Mouse (Mus musculus): ENCODE results near the gene Ramp2. TPM values are rescaled to one million over a fixed set of nuclear protein-coding genes. Genes with fewer than 3 reads are reported as not detected.
A peak's percentile ranks its signal among the peaks of the same experiment; 100 is the strongest.

Gene Ramp2
- polyA plus RNA-seq, 1 experiment from 2014 or later = 166 TPM

DNA sequence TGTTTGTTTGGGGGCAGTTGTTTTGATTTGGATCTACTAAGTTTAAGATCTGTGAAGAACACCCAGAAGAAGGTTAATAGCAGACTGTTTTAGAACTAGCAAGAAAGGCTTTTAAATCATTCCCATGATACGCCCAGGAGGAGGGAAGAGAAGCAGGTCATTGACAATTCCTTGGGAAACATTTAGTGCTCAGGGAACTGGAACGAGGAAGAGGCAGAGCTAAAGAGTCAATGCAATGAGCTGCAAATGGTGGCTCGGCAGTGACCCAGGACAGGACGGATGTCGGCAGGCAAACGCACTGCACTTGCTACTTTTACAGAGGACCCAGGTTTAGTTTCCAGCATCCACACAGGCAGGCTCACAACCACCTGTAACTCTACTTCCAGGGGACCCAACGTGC lies 35.0 kb downstream of the Ramp2 start:
- no peak for DNase-seq (ENCODE audit: low spot score)
- H3K4me1 ChIP-seq = peaks cover 34% of the 10 kb centered on the region
- WGBS = 52% methylated on average over 7 of the region's 7 CpGs
- peaks cover 20% of the 10 kb centered on the region; the same call in 1 of the 2 replicates for H3K27me3 ChIP-seq (ENCODE audit: insufficient read depth, poor library complexity, severe bottlenecking)
- no peak overlapping the region for H3K4me3 ChIP-seq
- H3K9me3 ChIP-seq = no peaks in the 10 kb centered on the region
- H3K36me3 ChIP-seq = peaks cover 14% of the 10 kb centered on the region; the same call in 1 of the 2 replicates
- H3K27ac ChIP-seq = no peak overlapping the region

GRCm38 (mm10) chr11:101282896-101283295 lies 37.1 kb downstream of the Ramp2 start:
- no peak for DNase-seq (ENCODE audit: low spot score)
- Histone ChIP-seq H3K27me3 (ENCODE audit: insufficient read depth, poor library complexity, severe bottlenecking) (peaks cover 9% of the 10 kb centered on the region; the same call in 1 of the 2 replicates), H3K9me3 (no peaks in the 10 kb centered on the region), H3K27ac (no peak overlapping the region), H3K4me3 (no peak overlapping the region), H3K36me3 (peaks cover 19% of the 10 kb centered on the region), H3K4me1 (peaks cover 13% of the 10 kb centered on the region)
- 31% methylated on average over 5 of the region's 5 CpGs for WGBS

GRCm38 (mm10) chr11:101283805-101284204 lies 38.0 kb downstream of the Ramp2 start:
- Histone ChIP-seq H3K36me3 (peaks cover 25% of the 10 kb centered on the region), H3K27me3 (ENCODE audit: insufficient read depth, poor library complexity, severe bottlenecking) (peaks cover 9% of the 10 kb centered on the region; the same call in 1 of the 2 replicates), H3K9me3 (no peaks in the 10 kb centered on the region), H3K27ac (no peak overlapping the region), H3K4me3 (no peak overlapping the region), H3K4me1 (peaks cover 7% of the 10 kb centered on the region)
- DNase-seq (ENCODE audit: low spot score) = no peak
- 60% methylated on average over 4 of the region's 4 CpGs for WGBS

DNA sequence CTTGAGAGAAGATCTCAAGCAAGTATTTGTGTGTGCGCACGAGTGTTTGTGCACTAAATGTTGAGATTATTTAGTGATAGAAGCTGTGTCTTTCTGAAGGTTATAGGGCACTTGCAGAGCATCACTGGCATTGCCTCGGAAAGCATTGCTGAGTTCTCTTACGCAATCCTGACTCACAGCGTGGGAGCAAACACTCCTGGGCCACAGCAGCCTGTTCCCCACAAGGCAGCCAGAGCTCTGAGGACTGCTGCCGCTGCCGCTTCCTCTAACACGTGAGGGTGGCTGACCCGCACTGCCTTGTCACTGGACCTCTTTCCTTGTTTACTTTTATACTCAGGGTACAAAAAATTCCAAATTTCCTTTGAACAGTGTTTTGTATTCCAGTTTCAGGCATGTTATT lies 41.5 kb downstream of the Ramp2 start:
- Histone ChIP-seq H3K27me3 (ENCODE audit: insufficient read depth, poor library complexity, severe bottlenecking) (0 out of 2 replicates have a peak, but pooled peaks cover 3% of the 10 kb centered on the region), H3K4me1 (no peaks in the 10 kb centered on the region), H3K9me3 (no peaks in the 10 kb centered on the region), H3K27ac (no peak overlapping the region), H3K36me3 (peaks cover 59% of the 10 kb centered on the region), H3K4me3 (no peak overlapping the region)
- DNase-seq (ENCODE audit: low spot score) = no peak
- 85% methylated on average over 9 of the region's 9 CpGs for WGBS

DNA sequence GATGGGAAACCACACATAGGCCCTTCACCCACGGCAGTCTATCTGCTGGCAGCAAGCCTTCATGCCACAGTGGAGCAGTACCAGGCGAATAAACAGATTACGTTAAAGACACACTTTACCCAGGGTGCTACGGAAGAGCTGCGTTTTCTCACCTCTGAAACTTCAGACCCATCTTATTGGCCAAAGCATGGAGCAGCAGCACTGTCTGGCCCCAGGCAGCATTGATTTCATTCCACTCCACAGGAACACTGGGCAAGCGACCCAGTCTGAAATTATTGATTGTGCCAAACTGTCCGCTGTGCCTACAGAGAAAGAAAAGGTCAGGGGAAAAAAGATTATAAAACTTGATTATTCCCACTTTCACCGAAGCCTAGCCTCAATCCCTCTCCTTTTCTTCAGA lies 45.4 kb downstream of the Ramp2 start:
- H3K9me3 ChIP-seq = no peaks in the 10 kb centered on the region
- peaks cover 93% of the 10 kb centered on the region for H3K36me3 ChIP-seq
- no peaks in the 10 kb centered on the region for H3K27me3 ChIP-seq (ENCODE audit: insufficient read depth, poor library complexity, severe bottlenecking)
- no peak overlapping the region for H3K27ac ChIP-seq
- no peak overlapping the region for H3K4me3 ChIP-seq
- no peak for DNase-seq (ENCODE audit: low spot score)
- H3K4me1 ChIP-seq = no peaks in the 10 kb centered on the region
- WGBS = 94% methylated on average over 8 of the region's 8 CpGs

DNA sequence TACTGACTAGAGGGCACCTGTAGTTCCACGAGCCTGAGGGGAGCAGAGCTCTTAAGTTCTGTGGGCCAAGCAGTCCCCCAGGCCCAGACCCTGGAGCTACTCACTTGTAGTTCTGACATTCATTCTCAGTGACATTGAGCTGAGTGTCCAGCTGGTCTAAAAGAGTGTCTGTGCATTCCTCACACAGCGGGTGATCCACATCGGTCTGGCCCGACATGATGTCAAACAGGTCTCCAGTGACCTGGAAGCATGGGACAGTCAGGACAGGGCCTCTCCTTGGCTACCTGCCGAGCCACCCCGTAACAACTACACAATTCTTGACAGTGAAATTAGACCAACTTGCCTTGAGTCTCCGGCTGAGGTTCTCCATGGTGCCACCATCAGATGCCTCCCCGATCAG lies 49.4 kb downstream of the Ramp2 start:
- Histone ChIP-seq H3K9me3 (no peaks in the 10 kb centered on the region), H3K27ac (no peak overlapping the region), H3K4me1 (no peaks in the 10 kb centered on the region), H3K27me3 (ENCODE audit: insufficient read depth, poor library complexity, severe bottlenecking) (no peaks in the 10 kb centered on the region), H3K4me3 (no peak overlapping the region), H3K36me3 (peaks cover 83% of the 10 kb centered on the region)
- 95% methylated on average over 8 of the region's 8 CpGs for WGBS
- no peak for DNase-seq (ENCODE audit: low spot score)

- Histone ChIP-seq H3K27me3 (ENCODE audit: insufficient read depth, poor library complexity, severe bottlenecking) (no peaks in the 10 kb centered on the region), H3K36me3 (peaks cover 28% of the 10 kb centered on the region), H3K27ac (peak overlapping the region; percentile 88; the same call in 1 of the 2 replicates), H3K9me3 (no peaks in the 10 kb centered on the region), H3K4me3 (peak overlapping the region; percentile 89), H3K4me1 (peaks cover 13% of the 10 kb centered on the region)
- DNase-seq (ENCODE audit: low spot score) = no peak
- WGBS = 65% methylated on average over 7 of the region's 7 CpGs
These were observed 55.1 kb downstream of the Ramp2 start for GRCm38 (mm10) chr11:101300881-101301280.

- H3K27ac ChIP-seq = peak overlapping the region; percentile 88
- 12% methylated on average over 26 of the region's 26 CpGs for WGBS
- no peaks in the 10 kb centered on the region for H3K27me3 ChIP-seq (ENCODE audit: insufficient read depth, poor library complexity, severe bottlenecking)
- peaks cover 24% of the 10 kb centered on the region for H3K36me3 ChIP-seq
- H3K9me3 ChIP-seq = no peaks in the 10 kb centered on the region
- H3K4me1 ChIP-seq = peaks cover 13% of the 10 kb centered on the region
- DNase-seq (ENCODE audit: low spot score) = no peak
- peak overlapping the region; percentile 89 for H3K4me3 ChIP-seq
These were observed 55.6 kb downstream of the Ramp2 start for GRCm38 (mm10) chr11:101301299-101302003.

- peak; percentile 98 for DNase-seq (ENCODE audit: low spot score)
- H3K27me3 ChIP-seq (ENCODE audit: insufficient read depth, poor library complexity, severe bottlenecking) = no peaks in the 10 kb centered on the region
- 7% methylated on average over 39 of the region's 39 CpGs for WGBS
- peak within 1 kb of the TSS; percentile 89 for H3K4me3 ChIP-seq
- no peaks in the 10 kb centered on the region for H3K9me3 ChIP-seq
- peaks cover 13% of the 10 kb centered on the region for H3K4me1 ChIP-seq
- H3K27ac ChIP-seq = peak within 1 kb of the TSS; percentile 88
- H3K36me3 ChIP-seq = peaks cover 18% of the 10 kb centered on the region
These were observed 56.4 kb downstream of the Ramp2 start, which contains the start of gene Becn1 for GRCm38 (mm10) chr11:101302004-101302798. TSS of gene Becn1 (minus strand) at chr11:101302286.

DNA sequence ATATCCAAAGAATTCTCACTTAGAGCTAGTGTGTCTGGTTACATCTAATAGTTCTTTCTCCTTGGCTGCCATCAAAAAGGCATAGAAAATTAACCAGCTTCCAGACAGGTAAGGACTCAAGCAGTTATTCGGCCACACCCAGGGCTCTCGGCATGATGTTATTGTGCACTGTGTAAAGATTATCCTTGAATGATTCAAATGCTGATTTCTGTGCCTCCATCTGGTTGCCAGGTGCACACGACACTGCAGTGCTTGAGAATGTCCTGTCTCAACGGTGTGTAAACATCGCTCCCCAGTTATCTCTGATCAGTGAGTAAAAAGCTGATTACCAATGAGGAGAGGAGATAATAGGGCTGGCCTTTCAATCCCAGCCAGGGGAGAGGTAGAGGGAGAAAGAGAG lies 61.9 kb downstream of the Ramp2 start:
- no peak for DNase-seq (ENCODE audit: low spot score)
- no peaks in the 10 kb centered on the region for H3K9me3 ChIP-seq
- H3K4me1 ChIP-seq = no peaks in the 10 kb centered on the region
- no peak overlapping the region for H3K27ac ChIP-seq
- WGBS = 27% methylated on average over 5 of the region's 5 CpGs
- no peaks in the 10 kb centered on the region for H3K36me3 ChIP-seq
- no peak overlapping the region for H3K4me3 ChIP-seq
- H3K27me3 ChIP-seq (ENCODE audit: insufficient read depth, poor library complexity, severe bottlenecking) = no peaks in the 10 kb centered on the region

Other genes with a start within 250 kb of the Ramp2 start
- 54.4 and 66.3 TPM in 2 replicates for gene Atp6v0a1, start 236.6 kb upstream of the Ramp2 start, polyA plus RNA-seq (2016; fragmentation: Nextera tagmentation; extraction: Ambion mirVana)
- gene Naglu, start 176.0 kb upstream of the Ramp2 start, polyA plus RNA-seq (2016; fragmentation: Nextera tagmentation; extraction: Ambion mirVana) = 13.9 and 15.8 TPM in 2 replicates
- gene Hsd17b1, start 167.6 kb upstream of the Ramp2 start, polyA plus RNA-seq (2016; fragmentation: Nextera tagmentation; extraction: Ambion mirVana) = 0.21 TPM in 1 of 2 replicates, not detected in the other
- gene Coasy, start 163.5 kb upstream of the Ramp2 start, polyA plus RNA-seq (2016; fragmentation: Nextera tagmentation; extraction: Ambion mirVana) = 36.5 and 37.0 TPM in 2 replicates
- gene Mlx, start 158.8 kb upstream of the Ramp2 start, polyA plus RNA-seq (2016; fragmentation: Nextera tagmentation; extraction: Ambion mirVana) = 42.6 and 52.0 TPM in 2 replicates
- gene Psmc3ip, start 150.6 kb upstream of the Ramp2 start, polyA plus RNA-seq (2016; fragmentation: Nextera tagmentation; extraction: Ambion mirVana) = 29.6 and 40.8 TPM in 2 replicates
- 12.6 and 13.0 TPM in 2 replicates for gene Retreg3, start 126.1 kb upstream of the Ramp2 start, polyA plus RNA-seq (2016; fragmentation: Nextera tagmentation; extraction: Ambion mirVana)
- gene Tubg1, start 126.1 kb upstream of the Ramp2 start, polyA plus RNA-seq (2016; fragmentation: Nextera tagmentation; extraction: Ambion mirVana) = 103 and 110 TPM in 2 replicates
- gene Tubg2, start 90.1 kb upstream of the Ramp2 start, polyA plus RNA-seq (2016; fragmentation: Nextera tagmentation; extraction: Ambion mirVana) = 3.0 and 4.2 TPM in 2 replicates
- gene Cntnap1, start 75.5 kb upstream of the Ramp2 start, polyA plus RNA-seq (2016; fragmentation: Nextera tagmentation; extraction: Ambion mirVana) = 0.39 and 0.44 TPM in 2 replicates
- gene Plekhh3, start 74.7 kb upstream of the Ramp2 start, polyA plus RNA-seq (2016; fragmentation: Nextera tagmentation; extraction: Ambion mirVana) = 5.6 and 6.4 TPM in 2 replicates
- 0.16 and 0.19 TPM in 2 replicates for gene Ccr10, start 70.6 kb upstream of the Ramp2 start, polyA plus RNA-seq (2016; fragmentation: Nextera tagmentation; extraction: Ambion mirVana)
- 12.9 and 13.3 TPM in 2 replicates for gene Ezh1, start 19.6 kb upstream of the Ramp2 start, polyA plus RNA-seq (2016; fragmentation: Nextera tagmentation; extraction: Ambion mirVana)
- gene Vps25, start 7.7 kb downstream of the Ramp2 start, polyA plus RNA-seq (2016; fragmentation: Nextera tagmentation; extraction: Ambion mirVana) = 130 and 137 TPM in 2 replicates
- 13.9 and 14.8 TPM in 2 replicates for gene Wnk4, start 14.5 kb downstream of the Ramp2 start, polyA plus RNA-seq (2016; fragmentation: Nextera tagmentation; extraction: Ambion mirVana)
- gene Cntd1, start 33.0 kb downstream of the Ramp2 start, polyA plus RNA-seq (2016; fragmentation: Nextera tagmentation; extraction: Ambion mirVana) = 0.79 and 1.6 TPM in 2 replicates
- gene Coa3, start 33.1 kb downstream of the Ramp2 start, polyA plus RNA-seq (2016; fragmentation: Nextera tagmentation; extraction: Ambion mirVana) = 189 and 198 TPM in 2 replicates
- gene Becn1, start 56.3 kb downstream of the Ramp2 start, polyA plus RNA-seq (2016; fragmentation: Nextera tagmentation; extraction: Ambion mirVana) = 148 and 165 TPM in 2 replicates
- gene Psme3, start 70.2 kb downstream of the Ramp2 start, polyA plus RNA-seq (2016; fragmentation: Nextera tagmentation; extraction: Ambion mirVana) = 151 and 177 TPM in 2 replicates
- gene Aoc2, start 79.0 kb downstream of the Ramp2 start, polyA plus RNA-seq (2016; fragmentation: Nextera tagmentation; extraction: Ambion mirVana) = 1.3 and 1.4 TPM in 2 replicates
- 0.06 and 0.14 TPM in 2 replicates for gene Aoc3, start 84.6 kb downstream of the Ramp2 start, polyA plus RNA-seq (2016; fragmentation: Nextera tagmentation; extraction: Ambion mirVana)
- gene G6pc, start 121.5 kb downstream of the Ramp2 start, polyA plus RNA-seq (2016; fragmentation: Nextera tagmentation; extraction: Ambion mirVana) = not detected in 2 replicates
- gene Aarsd1, start 171.6 kb downstream of the Ramp2 start, polyA plus RNA-seq (2016; fragmentation: Nextera tagmentation; extraction: Ambion mirVana) = 60.4 and 66.6 TPM in 2 replicates
- gene Gm27029, start 178.8 kb downstream of the Ramp2 start, polyA plus RNA-seq (2016; fragmentation: Nextera tagmentation; extraction: Ambion mirVana) = 18.5 and 26.1 TPM in 2 replicates
- 16.1 and 18.3 TPM in 2 replicates for gene Rundc1, start 179.1 kb downstream of the Ramp2 start, polyA plus RNA-seq (2016; fragmentation: Nextera tagmentation; extraction: Ambion mirVana)
- 57.6 and 95.1 TPM in 2 replicates for gene Ptges3l, start 179.3 kb downstream of the Ramp2 start, polyA plus RNA-seq (2016; fragmentation: Nextera tagmentation; extraction: Ambion mirVana)
- gene Rpl27, start 196.3 kb downstream of the Ramp2 start, polyA plus RNA-seq (2016; fragmentation: Nextera tagmentation; extraction: Ambion mirVana) = 311 and 360 TPM in 2 replicates
- 9.4 and 9.8 TPM in 2 replicates for gene Ifi35, start 202.4 kb downstream of the Ramp2 start, polyA plus RNA-seq (2016; fragmentation: Nextera tagmentation; extraction: Ambion mirVana)
- gene Rnd2, start 219.0 kb downstream of the Ramp2 start, polyA plus RNA-seq (2016; fragmentation: Nextera tagmentation; extraction: Ambion mirVana) = 34.2 and 42.7 TPM in 2 replicates
- 33.1 and 41.1 TPM in 2 replicates for gene Vat1, start 220.2 kb downstream of the Ramp2 start, polyA plus RNA-seq (2016; fragmentation: Nextera tagmentation; extraction: Ambion mirVana)